Mouse (Mus musculus): ENCODE measurements around the gene Adamts9.
A peak's percentile ranks its signal among the peaks of the same experiment; 100 is the strongest.

Adamts9 gene

DNA sequence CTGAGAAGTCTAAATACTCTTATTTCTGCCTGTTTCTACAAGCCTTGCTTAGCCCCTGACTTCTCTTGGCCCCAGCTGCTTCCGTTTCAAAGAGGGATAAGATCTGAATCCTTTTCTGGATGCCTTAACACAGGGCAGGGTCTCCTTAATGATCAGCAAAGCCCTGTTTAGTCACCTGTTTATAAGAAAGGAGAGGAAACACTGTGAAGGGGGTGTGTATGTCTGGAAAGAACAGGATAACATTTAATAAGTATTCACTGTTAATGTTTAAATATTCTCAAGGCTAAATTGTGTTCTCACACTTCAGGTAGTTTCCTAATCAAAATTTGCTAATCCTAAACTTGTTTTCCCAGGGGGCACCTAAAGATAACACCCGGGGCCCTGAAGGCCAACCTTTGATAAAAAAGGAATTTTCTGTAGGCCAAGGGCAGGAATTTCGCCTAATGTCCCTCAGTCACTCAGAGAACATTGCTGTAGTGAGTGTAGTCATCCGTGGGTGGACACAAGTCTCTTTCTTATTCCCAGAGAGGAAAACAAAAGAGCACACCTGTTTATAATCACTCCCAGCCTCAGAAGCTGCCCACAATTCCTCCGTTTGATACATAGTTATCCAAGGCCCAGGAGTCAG lies 82.9 kb downstream of the Adamts9 start:
- no peak for DNase-seq (ENCODE audit: low read depth)

DNA sequence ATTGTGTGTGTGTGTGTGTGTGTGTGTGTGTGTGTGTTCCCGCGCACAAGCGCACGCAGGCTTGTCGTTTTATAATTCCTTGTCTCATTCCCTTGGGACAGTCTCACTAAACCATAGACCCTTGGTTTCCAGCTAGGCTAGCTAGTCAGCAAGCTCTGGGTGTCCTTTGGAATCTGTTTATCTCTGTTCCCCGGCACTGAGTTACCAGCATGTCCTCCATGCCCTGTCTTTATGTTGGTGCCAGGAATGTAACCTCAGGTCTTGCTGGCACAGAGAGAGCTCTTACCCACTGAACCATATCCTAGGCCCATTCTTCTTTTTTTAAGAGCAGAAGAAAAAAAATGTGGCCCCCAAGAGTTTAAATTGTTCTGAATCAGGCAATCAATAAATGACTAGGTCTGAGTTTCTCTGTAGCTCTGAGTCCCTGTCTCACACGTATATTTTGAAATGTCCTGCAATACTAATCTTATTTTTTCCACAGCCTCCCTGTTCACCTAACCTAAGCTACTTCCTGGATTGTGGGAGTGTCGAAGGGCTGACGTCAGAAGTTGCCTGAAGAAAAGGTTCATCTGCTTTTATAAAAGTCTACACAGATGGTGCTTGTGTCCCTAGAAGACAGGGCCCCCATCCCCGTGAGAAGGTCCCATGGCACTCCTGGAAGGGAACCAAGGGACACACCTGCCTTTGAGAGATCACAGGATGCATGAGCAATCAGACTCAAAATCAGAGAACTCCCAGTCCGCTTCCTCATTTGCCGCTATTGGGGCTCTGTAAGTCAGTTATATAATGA lies 84.4 kb downstream of the Adamts9 start:
- no peak for DNase-seq (ENCODE audit: low read depth)

DNA sequence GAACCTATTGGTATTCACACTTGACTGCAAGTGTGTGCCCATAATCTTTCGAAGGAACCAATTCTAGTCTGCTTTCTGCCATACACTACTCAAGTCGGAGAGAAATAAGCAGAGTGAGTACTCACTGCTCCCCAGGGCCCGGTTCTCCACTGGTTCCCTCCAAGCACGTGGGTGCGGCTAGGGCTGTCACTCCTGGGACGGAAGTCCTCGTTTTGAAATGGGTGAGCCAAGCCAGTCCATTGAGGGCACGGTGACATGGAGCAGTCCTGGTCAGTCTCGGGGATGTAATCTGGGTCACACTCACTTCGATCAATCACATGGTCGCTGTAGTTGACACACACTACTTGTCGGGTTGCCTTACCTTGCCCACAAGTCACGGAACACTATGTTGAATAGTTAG lies 85.5 kb downstream of the Adamts9 start:
- no peak for DNase-seq (ENCODE audit: low read depth)

DNA sequence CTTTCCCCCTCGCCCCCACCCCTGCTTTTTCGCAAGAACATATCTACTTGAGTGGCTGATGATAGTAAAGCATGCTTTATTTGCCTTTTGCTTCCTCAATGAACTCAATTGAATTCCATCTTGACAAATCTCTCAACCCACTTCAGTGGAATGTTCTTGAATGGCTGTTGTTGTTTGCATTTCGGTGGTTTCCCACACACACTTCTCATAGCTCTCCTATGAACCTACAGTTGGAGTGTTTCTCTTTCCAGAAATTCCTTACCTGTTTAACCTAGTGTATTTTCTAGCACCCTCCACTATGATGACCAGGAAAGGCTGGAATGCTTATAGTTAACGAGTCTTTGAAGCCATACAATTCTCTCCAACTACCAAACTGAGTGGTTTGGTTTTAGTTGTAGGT lies 88.4 kb downstream of the Adamts9 start:
- DNase-seq (ENCODE audit: low read depth) = no peak

- DNase-seq (ENCODE audit: low read depth) = no peak
Measured at GRCm38 (mm10) chr6:92850250-92850649, 93.0 kb downstream of the Adamts9 start.

DNA sequence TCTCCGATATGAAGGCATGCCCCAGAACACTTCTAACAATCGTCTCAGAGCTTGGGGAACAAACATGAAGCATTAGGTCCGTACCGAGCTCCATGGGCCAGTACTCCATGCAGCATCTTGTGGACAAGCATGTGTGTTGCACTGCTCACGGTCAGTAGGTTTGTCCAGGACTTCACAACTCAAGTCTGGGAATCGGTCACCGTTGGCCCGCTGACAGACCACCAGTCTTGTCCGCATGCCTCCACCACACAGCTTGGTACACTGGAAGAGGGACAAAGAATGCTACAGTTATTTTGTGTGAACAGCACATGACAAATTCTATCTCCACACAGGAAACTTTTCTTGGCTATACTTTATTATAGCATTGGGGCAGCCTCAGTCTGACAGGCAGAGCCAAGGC lies 94.1 kb downstream of the Adamts9 start:
- no peak for DNase-seq (ENCODE audit: low read depth)

DNA sequence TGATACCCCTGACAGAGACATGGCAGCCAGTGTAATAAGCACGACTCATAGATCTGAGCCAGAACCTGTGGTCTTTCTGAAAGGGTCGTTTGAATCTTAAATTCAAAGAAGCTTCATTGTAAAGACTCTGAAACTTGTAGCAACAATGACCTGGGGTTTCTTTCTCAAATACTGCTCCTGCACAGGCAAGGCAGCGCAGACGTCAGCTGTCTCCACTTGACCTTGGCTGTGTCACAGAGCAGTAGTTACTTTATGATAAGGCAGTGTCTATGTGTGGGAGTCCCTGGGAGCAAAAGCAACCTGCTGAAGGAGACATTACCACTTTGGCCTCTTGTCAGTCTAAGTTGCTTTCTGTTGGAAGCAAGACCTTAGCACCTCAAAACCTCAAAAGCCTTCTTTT lies 96.7 kb downstream of the Adamts9 start:
- no peak for DNase-seq (ENCODE audit: low read depth)

GRCm38 (mm10) chr6:92845898-92846297 lies 97.4 kb downstream of the Adamts9 start:
- no peak for DNase-seq (ENCODE audit: low read depth)

- DNase-seq (ENCODE audit: low read depth) = no peak
Measured at GRCm38 (mm10) chr6:92843474-92843873, 99.8 kb downstream of the Adamts9 start.

- DNase-seq (ENCODE audit: low read depth) = no peak
Measured at GRCm38 (mm10) chr6:92842000-92842399, 101.3 kb downstream of the Adamts9 start.

GRCm38 (mm10) chr6:92831106-92831505 lies 112.2 kb downstream of the Adamts9 start:
- DNase-seq (ENCODE audit: low read depth) = no peak

DNA sequence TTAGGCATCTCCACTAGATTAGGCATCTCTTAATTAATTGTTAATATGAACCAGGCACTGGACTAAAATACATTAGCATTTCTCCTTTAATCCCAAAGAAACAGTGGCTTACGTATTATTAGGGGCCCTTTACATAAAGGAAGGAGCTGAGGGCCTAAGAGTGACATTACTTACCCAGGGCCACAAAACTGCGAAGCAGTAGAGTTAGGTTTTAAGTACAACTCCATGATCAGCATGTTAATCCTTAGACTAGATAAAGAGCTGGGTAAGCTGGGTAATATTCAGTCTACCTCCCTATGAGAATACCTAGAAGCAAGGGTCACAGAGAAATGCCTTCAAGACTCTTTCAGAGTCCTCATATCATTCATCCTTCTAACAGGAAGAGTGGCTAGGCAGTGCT lies 114.1 kb downstream of the Adamts9 start:
- no peak for DNase-seq (ENCODE audit: low read depth)

GRCm38 (mm10) chr6:92827360-92827759 lies 115.9 kb downstream of the Adamts9 start:
- no peak for DNase-seq (ENCODE audit: low read depth)

- DNase-seq (ENCODE audit: low read depth) = peak; percentile 1
Measured at GRCm38 (mm10) chr6:92826561-92826960, 116.7 kb downstream of the Adamts9 start.

DNA sequence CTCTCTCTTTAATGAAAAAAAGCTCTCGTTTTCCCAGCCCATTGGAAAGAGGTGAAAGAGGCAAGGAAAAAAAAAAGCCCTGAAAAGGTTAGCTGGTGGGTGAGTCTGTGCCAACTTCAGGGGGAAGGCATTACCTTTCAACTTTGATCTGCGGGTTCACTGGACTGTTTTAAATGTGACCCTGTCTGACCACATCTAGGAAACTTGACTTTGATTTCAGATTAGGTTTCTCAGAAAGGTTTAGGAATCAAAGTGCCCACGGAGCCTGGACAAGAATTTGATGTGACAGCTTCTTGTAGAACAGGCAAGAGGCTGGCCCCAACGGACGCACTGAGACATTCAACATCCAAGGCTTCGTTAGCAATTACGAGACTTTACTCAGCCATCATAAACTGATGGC lies 119.3 kb downstream of the Adamts9 start:
- no peak for DNase-seq (ENCODE audit: low read depth)

DNA sequence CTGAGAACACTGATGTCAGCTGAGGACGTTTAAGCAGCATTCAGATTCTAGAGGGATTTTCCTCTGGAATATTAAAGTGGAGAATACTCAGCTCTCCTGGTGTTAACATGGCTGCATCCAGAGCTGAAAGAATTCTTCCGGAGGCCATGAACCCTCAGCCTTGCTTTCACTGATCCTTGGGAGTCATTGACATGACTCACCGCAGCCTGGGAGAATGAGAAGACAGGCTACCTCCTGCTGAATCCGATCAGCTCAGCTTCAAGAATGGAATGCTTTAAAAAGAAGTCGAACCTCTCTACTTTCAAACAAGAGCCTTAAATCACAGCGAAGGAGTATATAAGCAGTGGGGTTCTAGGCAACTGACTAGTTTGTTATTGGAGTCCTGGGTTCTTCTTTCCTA lies 121.3 kb downstream of the Adamts9 start:
- DNase-seq (ENCODE audit: low read depth) = no peak

- DNase-seq (ENCODE audit: low read depth) = no peak
Measured at GRCm38 (mm10) chr6:92821606-92822005, 121.7 kb downstream of the Adamts9 start.

- no peak for DNase-seq (ENCODE audit: low read depth)
Measured at GRCm38 (mm10) chr6:92817661-92818060, 125.6 kb downstream of the Adamts9 start.

DNA sequence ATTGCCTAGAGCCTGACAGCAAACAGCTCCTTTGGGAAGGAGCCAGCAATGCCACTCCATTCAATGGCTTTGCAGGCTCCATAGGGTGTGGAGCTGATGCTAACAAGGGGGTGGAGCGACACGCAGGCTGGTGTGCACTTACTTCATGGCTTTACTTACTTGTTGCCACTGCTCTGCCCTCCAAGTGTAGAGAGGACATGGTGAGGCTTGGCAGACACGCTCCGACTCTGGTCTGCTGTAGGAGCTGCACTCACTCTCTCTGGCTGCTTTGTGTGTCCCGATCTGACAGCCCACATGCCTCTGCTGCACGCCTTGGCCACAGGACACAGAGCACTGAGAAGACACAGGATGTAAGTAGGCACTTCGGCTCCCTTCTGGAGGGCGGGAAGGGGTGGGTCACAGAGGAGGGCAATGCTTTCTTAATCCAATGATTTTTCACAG lies 127.0 kb downstream of the Adamts9 start, which contains the start of gene A730049H05Rik:
Gene A730049H05Rik, plus strand, starts transcription at position 168 of the 441 bp plus-strand sequence.
- DNase-seq (ENCODE audit: low read depth) = no peak

GRCm38 (mm10) chr6:92812702-92813370 lies 130.5 kb downstream of the Adamts9 start:
- no peak for DNase-seq (ENCODE audit: low read depth)

DNA sequence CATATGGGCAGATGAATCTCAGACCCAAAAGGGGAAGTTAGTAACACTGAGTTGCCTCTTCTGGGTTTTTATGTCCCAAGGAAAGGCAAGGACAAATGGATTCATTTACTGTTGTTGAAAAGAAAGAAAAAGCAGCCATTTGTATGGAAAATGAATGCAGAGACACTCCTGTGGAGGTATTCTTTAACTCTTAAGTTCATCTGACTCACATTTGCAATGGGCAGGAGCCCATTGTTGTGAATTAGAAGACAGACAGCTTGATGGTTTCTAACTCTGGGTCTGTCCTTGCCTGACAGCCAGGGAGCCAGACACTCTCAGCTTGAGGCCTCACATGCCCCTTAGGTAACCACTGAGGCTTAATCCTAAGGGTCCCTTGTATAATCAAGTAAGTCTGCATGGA lies 131.7 kb downstream of the Adamts9 start:
- DNase-seq (ENCODE audit: low read depth) = no peak

DNA sequence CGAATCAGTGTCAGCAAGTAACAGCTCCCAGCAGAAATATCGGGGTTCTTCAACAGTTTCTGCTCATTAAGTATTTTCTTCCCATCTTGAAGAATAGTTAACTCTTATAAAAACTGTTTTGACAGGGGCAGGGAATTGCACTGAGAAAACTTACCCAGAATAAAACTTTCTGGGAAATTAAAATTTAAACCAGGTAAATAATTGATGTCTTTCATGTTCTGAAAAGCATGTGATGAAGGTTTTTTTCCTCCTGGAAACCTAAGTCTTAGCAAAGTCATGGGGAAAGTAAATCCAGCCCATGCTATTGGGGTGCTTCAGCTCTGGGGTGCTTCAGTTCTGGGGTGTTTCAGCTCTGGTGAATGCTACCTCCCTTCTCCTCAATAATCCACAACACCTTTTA lies 132.7 kb downstream of the Adamts9 start:
- no peak for DNase-seq (ENCODE audit: low read depth)

DNA sequence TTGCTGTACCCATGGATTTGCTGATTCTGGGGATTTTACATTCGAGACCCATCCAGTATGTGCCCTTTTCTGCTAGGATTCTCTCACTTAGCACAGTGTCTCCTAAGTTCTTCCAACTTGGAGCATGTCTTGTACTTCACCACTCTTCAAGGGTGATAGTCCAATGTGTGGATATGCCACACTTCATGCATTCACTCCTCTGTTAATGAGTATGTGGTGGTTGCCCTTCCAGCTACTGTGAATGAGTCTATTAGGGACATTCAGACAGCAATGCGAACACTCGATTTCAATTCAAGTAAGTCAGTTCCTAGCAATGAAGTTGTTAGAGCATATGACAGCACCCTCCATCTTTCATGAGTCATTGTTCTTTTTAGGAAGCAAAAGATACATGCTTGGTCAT lies 133.5 kb downstream of the Adamts9 start:
- DNase-seq (ENCODE audit: low read depth) = no peak
